ENCODE assay signal across 8 mouse cellular contexts in the genomic region with DNA sequence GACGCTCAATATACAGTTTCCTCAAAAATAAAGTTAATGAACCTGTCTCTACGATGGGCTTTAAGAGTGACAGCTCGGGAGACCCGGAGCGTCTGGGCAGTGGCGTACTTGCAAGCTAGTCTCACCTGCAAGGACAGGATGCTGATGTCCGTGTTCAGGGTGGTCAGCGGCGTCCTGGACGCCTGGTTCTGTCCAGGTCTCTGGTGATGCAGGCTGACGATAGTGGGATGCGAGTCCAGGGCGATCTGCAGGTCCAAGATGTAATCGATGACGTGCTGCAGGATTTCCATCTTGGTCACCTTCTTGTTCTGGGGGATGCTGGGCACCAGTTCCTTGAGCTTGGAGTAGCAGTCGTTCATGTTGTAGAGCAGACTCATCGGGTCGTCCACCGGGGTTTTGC. TPM values are rescaled to one million over a fixed set of nuclear protein-coding genes. Genes with fewer than 3 reads are reported as not detected.
DNase-seq lines count a peak whose midpoint lies in the region; ATAC-seq and TF ChIP-seq lines count a peak whose summit lies in the region.

No protein-coding gene starts in this region.

- peak overlapping the region; percentile 98 for H3K4me3 ChIP-seq in kidney, adult 2 months (ENCODE audit: insufficient read depth, low read depth, low read length)
- peak overlapping the region; percentile 84 for H3K4me3 ChIP-seq in bone marrow, adult 2 months (replicated peaks; ENCODE audit: control insufficient read depth, low read depth, low read length)
- H3K4me3 ChIP-seq in hindbrain, embryonic 13.5 days: peak overlapping the region; percentile 78
- H3K4me3 ChIP-seq in midbrain, embryonic 11.5 days (ENCODE audit: low read depth, low read length): peak overlapping the region; percentile 69

- peak overlapping the region; percentile 95 for H3K4me2 ChIP-seq in hindbrain, embryonic 13.5 days
- H3K4me2 ChIP-seq in midbrain, embryonic 11.5 days: peak overlapping the region; percentile 93

- peak overlapping the region; percentile 90 for H3K9ac ChIP-seq in hindbrain, embryonic 13.5 days
- H3K9ac ChIP-seq in midbrain, embryonic 11.5 days (ENCODE audit: low read length): peak overlapping the region; percentile 82

- ATAC-seq in hindbrain, embryonic 13.5 days (ENCODE audit: low FRiP score): peak; percentile 4; the same call in 1 of the 2 replicates
- peak; percentile 1 for ATAC-seq in midbrain, embryonic 11.5 days (ENCODE audit: low FRiP score)

- H3K27ac ChIP-seq in kidney, adult 2 months (ENCODE audit: insufficient read depth, low read depth, low read length): peak overlapping the region; percentile 92
- peak overlapping the region; percentile 29 for H3K27ac ChIP-seq in bone marrow, adult 2 months (ENCODE audit: control insufficient read depth, insufficient read depth, low read depth, low read length, poor library complexity)
- peak overlapping the region; percentile 81 for H3K27ac ChIP-seq in hindbrain, embryonic 13.5 days
- H3K27ac ChIP-seq in midbrain, embryonic 11.5 days (ENCODE audit: low read depth, low read length): peak overlapping the region; percentile 60

- no peak for DNase-seq in kidney, adult 2 months
- DNase-seq in kidney, postnatal 36 days: no peak
- no peak for DNase-seq in midbrain, embryonic 11.5 days (ENCODE audit: low spot score, missing footprints)
- no peak for DNase-seq in layer of hippocampus, adult 11-12 months (ENCODE audit: low spot score)
- DNase-seq in urinary bladder, postnatal 10 days (ENCODE audit: low spot score): no peak
- DNase-seq in retina, postnatal 1 day: no peak

- whole genome bisulfite sequencing in kidney, adult 2 months: under 1% methylated on average over 19 of the region's 19 CpGs
- WGBS in bone marrow, adult 2 months: under 1% methylated on average over 19 of the region's 19 CpGs
- WGBS in hindbrain, embryonic 13.5 days: under 1% methylated on average over 19 of the region's 19 CpGs
- under 1% methylated on average over 19 of the region's 19 CpGs for WGBS in midbrain, embryonic 11.5 days

- no peaks in the 10 kb centered on the region for H3K36me3 ChIP-seq in kidney, adult 2 months (ENCODE audit: control insufficient read depth, insufficient read depth, low read length)
- no peaks in the 10 kb centered on the region for H3K36me3 ChIP-seq in hindbrain, embryonic 13.5 days
- H3K36me3 ChIP-seq in midbrain, embryonic 11.5 days (ENCODE audit: control insufficient read depth, insufficient read depth, low read length): no peaks in the 10 kb centered on the region

- no peaks in the 10 kb centered on the region for H3K27me3 ChIP-seq in kidney, adult 2 months (replicated peaks; ENCODE audit: control insufficient read depth, insufficient read depth, low read length)
- peaks cover 6% of the 10 kb centered on the region; the same call in 1 of the 2 replicates for H3K27me3 ChIP-seq in hindbrain, embryonic 13.5 days
- no peaks in the 10 kb centered on the region for H3K27me3 ChIP-seq in midbrain, embryonic 11.5 days (ENCODE audit: control insufficient read depth, insufficient read depth, low read length)

- H3K9me3 ChIP-seq in hindbrain, embryonic 13.5 days: no peaks in the 10 kb centered on the region
- H3K9me3 ChIP-seq in midbrain, embryonic 11.5 days (ENCODE audit: control insufficient read depth, low read length): no peaks in the 10 kb centered on the region

- TF ChIP-seq CTCF in kidney, adult 2 months (conservative IDR thresholded peaks at IDR 0.05; ENCODE audit: insufficient read depth, insufficient read length, low read depth, low read length): no peak
- no peak for TF ChIP-seq CTCF in bone marrow, adult 2 months (IDR thresholded peaks at IDR 0.05; ENCODE audit: control insufficient read depth, insufficient read depth, low read length)

- no peaks in the 10 kb centered on the region; the same call in 1 of the 2 replicates for H3K4me1 ChIP-seq in kidney, adult 2 months (ENCODE audit: control insufficient read depth, insufficient read depth, low read length)
- peaks cover 1% of the 10 kb centered on the region; the same call in 1 of the 2 replicates for H3K4me1 ChIP-seq in bone marrow, adult 2 months (ENCODE audit: control insufficient read depth, insufficient read depth, low read length)
- H3K4me1 ChIP-seq in hindbrain, embryonic 13.5 days (replicated peaks): peaks cover 65% of the 10 kb centered on the region
- peaks cover 29% of the 10 kb centered on the region for H3K4me1 ChIP-seq in midbrain, embryonic 11.5 days (ENCODE audit: control insufficient read depth, insufficient read depth, low read length)

- no peak for TF ChIP-seq POLR2A in kidney, adult 2 months (IDR thresholded peaks at IDR 0.05; ENCODE audit: low read depth, low read length)
- TF ChIP-seq POLR2A in bone marrow, adult 2 months (IDR thresholded peaks at IDR 0.05; ENCODE audit: borderline replicate concordance, control insufficient read depth, low read depth, low read length): no peak

RNA-seq across cellular contexts. Expression of gene Id2, which starts 1.4 kb away (rescaled TPM):
- 476 and 599 TPM in 2 replicates for polyA plus RNA-seq in kidney, adult 2 months (2012; rRNA removed)
- 23.2 and 39.6 TPM in 2 replicates for polyA plus RNA-seq in bone marrow, adult 2 months (2011; ENCODE audit: insufficient read depth, insufficient read length, low replicate concordance, missing spikeins)
- 276 and 296 TPM in 2 replicates for polyA plus RNA-seq in hindbrain, embryonic 13.5 days (2015; fragmentation: Nextera tagmentation; extraction: Ambion mirVana)
- 359 and 385 TPM in 2 replicates for polyA plus RNA-seq in midbrain, embryonic 11.5 days (2014; fragmentation: Nextera tagmentation; extraction: Ambion mirVana)

Comparison
In these comparisons a context has a peak if more than half of its experiments do, and no peak if none do; other contexts are left out.
1. H3K27ac ChIP-seq: peak in every context shown above with its lines; median percentile 92 in kidney, adult 2 months; 81 in hindbrain, embryonic 13.5 days; 60 in midbrain, embryonic 11.5 days; 29 in bone marrow, adult 2 months.